Mouse (Mus musculus) kidney, embryonic 15.5 days (tissue): ENCODE measurements around the gene Letmd1. TPM values are rescaled to one million over a fixed set of nuclear protein-coding genes. Genes with fewer than 3 reads are reported as not detected.

ENCODE experiments used
- ATAC-seq: fragments of 200-750 bp; cut with Nextera tagmentation; replicated peaks from 2 replicates; pipeline ENCODE4 v1.8.0; 2017; ENCODE audit warnings: moderate TSS enrichment; ENCODE audit not compliant: low FRiP score
- H3K27ac ChIP-seq: fragments of 300-500 bp; sonication (generic); 2 replicates; pipeline ENCODE4 v1.5.1; 2015; ENCODE audit warnings: mild to moderate bottlenecking, inconsistent platforms
- H3K27me3 ChIP-seq: fragments of 300-500 bp; sonication (generic); 2 replicates; pipeline ENCODE4 v1.6.1; 2015; ENCODE audit warnings: inconsistent platforms
- H3K36me3 ChIP-seq: fragments of 300-500 bp; sonication (generic); 2 replicates; pipeline ENCODE4 v1.6.1; 2015; ENCODE audit warnings: inconsistent platforms
- H3K4me1 ChIP-seq: fragments of 300-500 bp; sonication (generic); 2 replicates; pipeline ENCODE4 v1.6.1; 2015; ENCODE audit warnings: inconsistent platforms
- H3K4me2 ChIP-seq: fragments of 300-500 bp; sonication (generic); 2 replicates; pipeline ENCODE4 v1.6.1; 2015; ENCODE audit warnings: moderate library complexity, mild to moderate bottlenecking, inconsistent platforms
- H3K4me3 ChIP-seq: fragments of 300-500 bp; sonication (generic); replicated peaks from 2 replicates; pipeline ENCODE4 v1.5.1; 2015; ENCODE audit warnings: mild to moderate bottlenecking, inconsistent platforms
- H3K9ac ChIP-seq: fragments of 300-500 bp; sonication (generic); 2 replicates; pipeline ENCODE4 v1.6.1; 2015; ENCODE audit warnings: mild to moderate bottlenecking, inconsistent platforms
- H3K9me3 ChIP-seq: fragments of 300-500 bp; sonication (generic); replicated peaks from 2 replicates; pipeline ENCODE4 v1.6.1; 2016; ENCODE audit warnings: inconsistent platforms
- WGBS: fragments of 180-500 bp; shearing (Covaris S2); methylation state at CpG from one replicate; pipeline ENCODE4 v1.1.7; 2015; ENCODE audit warnings: mixed read lengths; 5-methylcytosine and 5-hydroxymethylcytosine counted together
- polyA plus RNA-seq: library from polyadenylated mRNA; unstranded; fragments of >200 nt; fragmentation: Nextera tagmentation; extraction: Ambion mirVana; gene quantifications from 2 replicates; pipeline ENCODE4 v1.2.1, GENCODE M21; 2015

Letmd1 gene
- polyA plus RNA-seq, 1 experiment from 2014 or later: 27.5 TPM

- Histone ChIP-seq H3K9ac (0 out of 2 replicates have a peak overlapping the region, but pooled peaks have one; percentile 4), H3K4me2 (0 out of 2 replicates have a peak overlapping the region, but pooled peaks have one; percentile 21), H3K4me1 (peaks cover 21% of the 10 kb centered on the region), H3K9me3 (no peaks in the 10 kb centered on the region), H3K27me3 (no peaks in the 10 kb centered on the region), H3K36me3 (no peaks in the 10 kb centered on the region), H3K27ac (no peak overlapping the region), H3K4me3 (no peak overlapping the region)
- peak; percentile 57; the same call in 1 of the 2 replicates for ATAC-seq
- WGBS: 9% methylated on average over 17 of the region's 17 CpGs
Measured at GRCm38 (mm10) chr15:100457340-100457739, 11.5 kb upstream of the Letmd1 start.

GRCm38 (mm10) chr15:100458055-100458454 is 10.8 kb upstream of the Letmd1 start:
- H3K9ac ChIP-seq: no peak overlapping the region
- no peak overlapping the region for H3K27ac ChIP-seq
- H3K4me1 ChIP-seq: peaks cover 24% of the 10 kb centered on the region
- ATAC-seq: no peak
- no peaks in the 10 kb centered on the region for H3K36me3 ChIP-seq
- no peak overlapping the region for H3K4me3 ChIP-seq
- no peak overlapping the region for H3K4me2 ChIP-seq
- 48% methylated on average over 10 of the region's 10 CpGs for WGBS
- H3K9me3 ChIP-seq: no peaks in the 10 kb centered on the region
- H3K27me3 ChIP-seq: no peaks in the 10 kb centered on the region

DNA sequence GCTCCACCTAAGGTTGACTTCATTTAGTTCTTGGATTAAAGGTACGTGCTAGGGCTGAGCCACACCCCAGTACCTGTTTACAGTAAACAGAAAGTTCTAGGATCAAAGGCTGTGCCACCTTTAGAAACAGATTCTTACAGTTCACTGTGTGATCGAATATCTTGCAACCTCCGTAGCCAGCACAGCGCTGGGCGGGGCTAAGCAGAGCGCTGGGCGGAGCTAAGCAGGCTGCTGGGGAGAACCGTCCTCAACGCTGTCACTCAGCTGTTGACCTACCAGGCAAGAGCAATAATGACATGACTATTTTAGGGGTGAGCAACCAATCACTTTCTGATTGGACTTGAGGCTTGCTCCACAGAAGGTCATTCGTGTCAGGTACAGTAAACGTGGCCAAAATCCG is 7.9 kb upstream of the Letmd1 start:
- no peak overlapping the region for H3K9ac ChIP-seq
- 10% methylated on average over 12 of the region's 12 CpGs for WGBS
- no peak overlapping the region for H3K27ac ChIP-seq
- no peaks in the 10 kb centered on the region for H3K27me3 ChIP-seq
- H3K4me2 ChIP-seq: peak overlapping the region; percentile 49
- no peaks in the 10 kb centered on the region for H3K36me3 ChIP-seq
- peak overlapping the region; percentile 14; the same call in 1 of the 2 replicates for H3K4me3 ChIP-seq
- no peaks in the 10 kb centered on the region for H3K9me3 ChIP-seq
- 0 out of 2 replicates have a peak, but pooled peaks have one; percentile 44 for ATAC-seq
- H3K4me1 ChIP-seq: peaks cover 25% of the 10 kb centered on the region

DNA sequence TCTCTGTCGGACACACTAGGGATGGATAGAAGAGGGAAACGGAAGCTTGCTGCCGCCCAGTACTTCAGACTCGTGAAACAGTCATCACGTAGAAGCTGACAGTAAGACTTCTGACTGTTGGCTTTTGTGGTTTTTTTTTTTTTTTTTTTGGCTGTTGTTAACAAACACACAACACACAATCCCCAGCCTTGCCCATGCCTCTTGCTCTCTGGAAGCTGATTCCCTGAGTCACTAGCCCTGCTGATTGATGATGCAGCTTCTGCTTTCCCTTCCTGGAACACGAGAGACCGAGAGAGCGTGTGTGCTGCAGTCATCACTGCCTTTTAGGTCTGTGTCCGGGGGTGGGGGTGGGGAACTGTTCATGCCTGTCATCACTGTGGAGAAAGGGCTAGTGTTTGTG is 7.2 kb upstream of the Letmd1 start:
- H3K4me1 ChIP-seq: peaks cover 25% of the 10 kb centered on the region
- no peak overlapping the region for H3K4me2 ChIP-seq
- 53% methylated on average over 9 of the region's 9 CpGs for WGBS
- no peak overlapping the region for H3K9ac ChIP-seq
- no peak overlapping the region for H3K4me3 ChIP-seq
- H3K27me3 ChIP-seq: no peaks in the 10 kb centered on the region
- H3K9me3 ChIP-seq: no peaks in the 10 kb centered on the region
- H3K36me3 ChIP-seq: no peaks in the 10 kb centered on the region
- ATAC-seq: no peak; the same call in 1 of the 2 replicates
- no peak overlapping the region for H3K27ac ChIP-seq

DNA sequence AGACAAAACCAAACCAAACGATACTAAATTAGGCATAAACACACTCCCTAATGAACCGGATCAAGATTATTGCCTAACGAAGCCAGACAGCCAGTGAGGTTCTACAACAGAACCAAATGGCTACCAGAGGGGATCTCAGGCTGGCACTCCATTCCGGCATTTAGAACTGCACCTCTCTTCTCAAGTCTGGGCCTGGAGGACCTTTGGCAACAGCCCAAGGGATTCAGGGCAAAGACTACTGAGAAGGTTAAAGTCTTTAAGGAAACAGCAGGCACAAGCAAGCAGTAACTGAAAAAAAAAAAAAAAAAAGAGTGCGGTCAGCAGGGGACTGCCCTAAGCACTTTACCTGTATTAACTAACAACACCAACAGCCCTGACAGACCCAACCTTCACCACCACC is 6.7 kb upstream of the Letmd1 start:
- no peak overlapping the region for H3K4me3 ChIP-seq

DNA sequence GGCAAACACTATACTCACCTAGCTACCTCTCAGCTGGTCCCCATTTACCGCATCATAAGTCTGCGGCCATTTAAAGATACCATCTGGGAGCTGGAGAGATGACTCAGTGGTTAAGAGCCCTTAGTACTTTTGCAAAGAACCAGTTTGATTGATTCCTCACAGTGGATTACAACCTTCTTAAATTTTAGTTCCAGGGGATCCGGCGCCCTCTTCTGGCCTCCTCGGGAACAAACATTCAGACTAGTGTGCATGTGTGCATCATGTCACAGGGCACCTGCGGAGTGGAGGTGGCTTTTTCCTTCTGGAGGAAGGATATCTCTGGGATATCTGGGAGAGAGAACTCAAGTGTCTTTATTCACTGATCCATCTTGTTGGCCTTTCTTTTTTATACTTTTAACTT is 5.1 kb upstream of the Letmd1 start:
- no peak for ATAC-seq
- Histone ChIP-seq H3K9me3 (no peaks in the 10 kb centered on the region), H3K4me3 (no peak overlapping the region), H3K27me3 (no peaks in the 10 kb centered on the region), H3K9ac (no peak overlapping the region), H3K36me3 (no peaks in the 10 kb centered on the region), H3K4me1 (peaks cover 31% of the 10 kb centered on the region), H3K27ac (no peak overlapping the region), H3K4me2 (no peak overlapping the region)
- WGBS: 25% methylated on average over 6 of the region's 6 CpGs

More for the DNA sequence above, 6.7 kb upstream of the Letmd1 start:
- Histone ChIP-seq H3K4me1 (peaks cover 25% of the 10 kb centered on the region), H3K36me3 (no peaks in the 10 kb centered on the region), H3K27ac (no peak overlapping the region), H3K9me3 (no peaks in the 10 kb centered on the region), H3K4me2 (no peak overlapping the region), H3K9ac (no peak overlapping the region), H3K27me3 (no peaks in the 10 kb centered on the region)
- 40% methylated on average over 5 of the region's 5 CpGs for WGBS
- ATAC-seq: no peak

GRCm38 (mm10) chr15:100465432-100465831 is 3.4 kb upstream of the Letmd1 start:
- Histone ChIP-seq H3K9me3 (no peaks in the 10 kb centered on the region), H3K4me2 (no peak overlapping the region), H3K27me3 (no peaks in the 10 kb centered on the region), H3K4me3 (no peak overlapping the region), H3K36me3 (no peaks in the 10 kb centered on the region), H3K9ac (no peak overlapping the region), H3K27ac (no peak overlapping the region), H3K4me1 (peaks cover 43% of the 10 kb centered on the region)
- 76% methylated on average over 2 of the region's 2 CpGs for WGBS
- no peak for ATAC-seq

DNA sequence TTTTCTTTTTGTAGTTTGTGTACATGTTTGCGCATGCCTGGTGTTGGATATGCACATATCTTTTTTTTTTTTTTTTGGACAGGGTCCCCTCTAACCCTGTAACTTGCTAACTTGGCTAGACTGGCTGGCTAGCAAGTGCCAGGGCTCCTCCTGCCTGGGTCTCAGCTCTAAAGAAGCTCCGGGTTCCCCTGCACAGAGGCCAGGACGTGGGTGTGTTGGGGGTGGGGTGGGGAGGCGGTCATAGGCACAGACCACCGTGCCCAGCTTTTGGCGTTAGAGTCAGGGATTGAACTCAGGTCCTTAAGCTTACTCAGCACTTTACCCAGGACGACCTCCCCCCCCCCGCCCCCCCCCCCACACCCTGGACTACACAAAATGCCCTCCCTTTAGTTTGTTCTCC is 1.1 kb upstream of the Letmd1 start:
- 39% methylated on average over 8 of the region's 8 CpGs for WGBS
- Histone ChIP-seq H3K4me3 (no peak overlapping the region), H3K36me3 (peaks cover 11% of the 10 kb centered on the region), H3K27ac (no peak overlapping the region), H3K27me3 (no peaks in the 10 kb centered on the region), H3K4me1 (peaks cover 28% of the 10 kb centered on the region), H3K9ac (no peak overlapping the region), H3K9me3 (no peaks in the 10 kb centered on the region), H3K4me2 (peak overlapping the region; percentile 91)
- no peak for ATAC-seq

GRCm38 (mm10) chr15:100469189-100469545 is 344 bp downstream of the Letmd1 start:
- Histone ChIP-seq H3K4me3 (peak overlapping the region; percentile 89), H3K4me2 (peak overlapping the region; percentile 91), H3K9me3 (no peaks in the 10 kb centered on the region), H3K9ac (peak overlapping the region; percentile 67), H3K27me3 (no peaks in the 10 kb centered on the region), H3K36me3 (peaks cover 21% of the 10 kb centered on the region), H3K27ac (peak overlapping the region; percentile 90), H3K4me1 (peaks cover 24% of the 10 kb centered on the region)
- no peak; the same call in none of the 2 replicates for ATAC-seq
- WGBS: under 1% methylated on average over 19 of the region's 19 CpGs

DNA sequence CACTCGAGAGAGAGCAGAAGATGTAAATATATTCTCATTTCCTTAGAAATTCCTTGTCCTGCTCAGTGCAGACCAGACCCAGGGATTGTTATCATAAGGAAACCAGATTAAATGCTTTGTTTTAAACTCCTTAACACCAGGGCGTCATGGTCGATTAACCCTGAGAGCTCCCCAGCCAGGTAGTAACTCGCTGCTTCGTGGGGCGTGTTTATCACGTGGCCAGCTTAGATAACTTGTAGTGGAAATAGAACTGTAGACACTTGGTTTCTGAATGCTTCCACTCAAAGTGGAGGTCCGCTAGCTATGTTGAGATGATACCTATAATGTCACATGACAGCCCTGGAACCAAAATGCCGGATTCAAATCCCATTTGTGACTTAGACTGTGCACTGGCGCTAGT is 1.2 kb downstream of the Letmd1 start:
- Histone ChIP-seq H3K9me3 (no peaks in the 10 kb centered on the region), H3K4me3 (peak overlapping the region; percentile 89), H3K4me1 (peaks cover 24% of the 10 kb centered on the region), H3K27me3 (no peaks in the 10 kb centered on the region), H3K27ac (no peak overlapping the region), H3K4me2 (peak overlapping the region; percentile 91), H3K36me3 (peaks cover 30% of the 10 kb centered on the region), H3K9ac (no peak overlapping the region)
- 36% methylated on average over 10 of the region's 10 CpGs for WGBS
- no peak for ATAC-seq

GRCm38 (mm10) chr15:100473926-100474503 is 5.2 kb downstream of the Letmd1 start:
- H3K9ac ChIP-seq: no peak overlapping the region
- H3K4me3 ChIP-seq: no peak overlapping the region
- H3K27ac ChIP-seq: no peak overlapping the region
- peaks cover 69% of the 10 kb centered on the region for H3K36me3 ChIP-seq
- peaks cover 12% of the 10 kb centered on the region for H3K4me1 ChIP-seq
- H3K9me3 ChIP-seq: no peaks in the 10 kb centered on the region
- no peak for ATAC-seq
- WGBS: 81% methylated on average over 7 of the region's 7 CpGs
- H3K4me2 ChIP-seq: no peak overlapping the region
- H3K27me3 ChIP-seq: no peaks in the 10 kb centered on the region

- peaks cover 98% of the 10 kb centered on the region for H3K36me3 ChIP-seq
- H3K4me3 ChIP-seq: no peak overlapping the region
- peaks cover 6% of the 10 kb centered on the region; the same call in 1 of the 2 replicates for H3K4me1 ChIP-seq
- no peak overlapping the region for H3K4me2 ChIP-seq
- 82% methylated on average over 10 of the region's 10 CpGs for whole genome bisulfite sequencing
- H3K9me3 ChIP-seq: no peaks in the 10 kb centered on the region
- no peaks in the 10 kb centered on the region for H3K27me3 ChIP-seq
- no peak overlapping the region for H3K9ac ChIP-seq
- no peak for ATAC-seq
- peak overlapping the region; percentile 51; the same call in 1 of the 2 replicates for H3K27ac ChIP-seq
Measured at GRCm38 (mm10) chr15:100478351-100478750, 9.5 kb downstream of the Letmd1 start.

DNA sequence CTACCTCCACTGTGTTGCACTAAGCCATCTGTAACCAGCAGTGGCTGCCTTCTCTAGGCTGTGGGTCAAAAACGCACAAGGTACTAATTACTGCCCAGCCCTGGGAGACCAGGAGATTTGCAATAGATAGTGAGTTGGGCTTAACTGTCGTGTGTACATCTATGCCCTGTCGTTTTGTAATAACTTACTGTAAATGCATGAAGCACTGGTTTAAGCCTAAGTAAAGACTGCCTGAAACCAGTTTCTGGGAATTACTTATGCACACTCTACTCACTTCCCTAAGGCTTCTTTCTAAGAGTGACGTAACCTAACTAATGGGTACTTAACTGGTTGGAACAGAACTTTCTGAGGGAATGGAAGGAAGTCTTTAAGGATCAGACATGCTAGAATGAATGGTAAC is 10.1 kb downstream of the Letmd1 start:
- Histone ChIP-seq H3K27me3 (no peaks in the 10 kb centered on the region), H3K9me3 (no peaks in the 10 kb centered on the region), H3K4me1 (peaks cover 6% of the 10 kb centered on the region; the same call in 1 of the 2 replicates), H3K9ac (no peak overlapping the region), H3K4me3 (no peak overlapping the region), H3K27ac (peak overlapping the region; percentile 51; the same call in 1 of the 2 replicates), H3K36me3 (peaks cover 98% of the 10 kb centered on the region), H3K4me2 (no peak overlapping the region)
- ATAC-seq: no peak
- WGBS: 76% methylated on average over 4 of the region's 4 CpGs
